In the genomic region with DNA sequence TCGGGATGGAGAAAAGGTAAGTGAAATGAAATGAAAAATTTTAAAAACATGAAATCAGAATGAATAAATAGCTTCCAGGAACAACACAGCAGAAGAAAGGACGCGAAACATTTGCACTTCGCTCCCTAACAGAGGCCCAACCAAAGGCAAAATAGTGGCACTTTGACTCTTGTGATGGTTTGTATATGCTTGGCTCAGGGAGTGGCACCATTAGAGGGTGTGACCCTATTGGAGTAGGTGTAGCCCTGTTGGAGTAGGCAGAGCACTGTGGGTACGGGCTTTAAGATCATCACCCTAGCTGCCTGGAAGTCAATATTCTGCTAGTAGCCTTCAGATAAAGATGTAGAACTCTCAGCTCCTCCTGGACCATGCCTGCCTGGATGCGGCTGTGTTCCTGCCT, we compare ENCODE assay signal across 29 mouse cellular contexts.
"Had no signal": no experiment of that assay in that cellular context is flagged by ENCODE, and none has a peak within 500 bp of the region (broad histone marks: within the 10 kb centered on the region; RNA-seq: fewer than 3 reads in every experiment).

No protein-coding gene starts in this region.

- H3K36me3 ChIP-seq: limb, embryonic 10.5 days; limb, embryonic 12.5 days; limb, embryonic 13.5 days; limb, embryonic 15.5 days; liver, embryonic 12.5 days; liver, embryonic 13.5 days; liver, embryonic 15.5 days; lung, embryonic 15.5 days; midbrain, embryonic 10.5 days; midbrain, embryonic 12.5 days; midbrain, embryonic 13.5 days; midbrain, embryonic 15.5 days had no signal

- H3K9me3 ChIP-seq: limb, embryonic 10.5 days; limb, embryonic 12.5 days; limb, embryonic 13.5 days; limb, embryonic 15.5 days; liver, embryonic 12.5 days; liver, embryonic 13.5 days; liver, embryonic 15.5 days; lung, embryonic 15.5 days; megakaryocyte, embryonic 14.5 days; midbrain, embryonic 10.5 days; midbrain, embryonic 12.5 days; midbrain, embryonic 13.5 days; midbrain, embryonic 15.5 days had no signal

- H3K27ac ChIP-seq: limb, embryonic 10.5 days; limb, embryonic 12.5 days; limb, embryonic 13.5 days; limb, embryonic 15.5 days; liver, embryonic 12.5 days; liver, embryonic 13.5 days; liver, embryonic 14.5 days; liver, embryonic 15.5 days; lung, embryonic 15.5 days; macrophage; midbrain, embryonic 10.5 days; midbrain, embryonic 12.5 days; midbrain, embryonic 13.5 days; midbrain, embryonic 15.5 days had no signal

- H3K4me3 ChIP-seq: limb, embryonic 10.5 days; limb, embryonic 12.5 days; limb, embryonic 13.5 days; limb, embryonic 15.5 days; liver, embryonic 12.5 days; liver, embryonic 13.5 days; liver, embryonic 15.5 days; lung, embryonic 15.5 days; megakaryocyte, embryonic 14.5 days; midbrain, embryonic 10.5 days; midbrain, embryonic 12.5 days; midbrain, embryonic 13.5 days; midbrain, embryonic 15.5 days; myocyte had no signal

- ATAC-seq: liver, embryonic 12.5 days; liver, postnatal 0 days; lung, postnatal 0 days; midbrain, embryonic 13.5 days; midbrain, embryonic 15.5 days; midbrain, embryonic 16.5 days had no signal

- H3K27me3 ChIP-seq: limb, embryonic 12.5 days; limb, embryonic 13.5 days; limb, embryonic 15.5 days; liver, embryonic 12.5 days; liver, embryonic 13.5 days; liver, embryonic 15.5 days; lung, embryonic 15.5 days; midbrain, embryonic 12.5 days; midbrain, embryonic 13.5 days; midbrain, embryonic 15.5 days had no signal

- DNase-seq: liver; liver, embryonic 13.5 days; liver, postnatal 0 days; lung, adult 18-20 months; lung, adult 2 months; lung, embryonic 14.5 days; lung, postnatal 10 days; lung, postnatal 14 days; lung, postnatal 4 days; midbrain, embryonic 14.5 days had no signal

- H3K9ac ChIP-seq: limb, embryonic 12.5 days; limb, embryonic 13.5 days; limb, embryonic 15.5 days; liver, embryonic 12.5 days; liver, embryonic 13.5 days; liver, embryonic 14.5 days; liver, embryonic 15.5 days; liver, postnatal 0 days; lung, embryonic 14.5 days; lung, embryonic 15.5 days; midbrain, embryonic 12.5 days; midbrain, embryonic 13.5 days; midbrain, embryonic 15.5 days had no signal

- H3K4me1 ChIP-seq: limb, embryonic 15.5 days; liver, embryonic 12.5 days; liver, embryonic 13.5 days; liver, embryonic 15.5 days had no signal

- H3K4me2 ChIP-seq: limb, embryonic 12.5 days; limb, embryonic 13.5 days; limb, embryonic 15.5 days; liver, embryonic 11.5 days; liver, embryonic 12.5 days; liver, embryonic 13.5 days; liver, embryonic 15.5 days; lung, embryonic 14.5 days; lung, embryonic 15.5 days; midbrain, embryonic 11.5 days; midbrain, embryonic 12.5 days; midbrain, embryonic 13.5 days; midbrain, embryonic 15.5 days had no signal
